8 mouse cellular contexts compared by ENCODE assay signal in the genomic region with DNA sequence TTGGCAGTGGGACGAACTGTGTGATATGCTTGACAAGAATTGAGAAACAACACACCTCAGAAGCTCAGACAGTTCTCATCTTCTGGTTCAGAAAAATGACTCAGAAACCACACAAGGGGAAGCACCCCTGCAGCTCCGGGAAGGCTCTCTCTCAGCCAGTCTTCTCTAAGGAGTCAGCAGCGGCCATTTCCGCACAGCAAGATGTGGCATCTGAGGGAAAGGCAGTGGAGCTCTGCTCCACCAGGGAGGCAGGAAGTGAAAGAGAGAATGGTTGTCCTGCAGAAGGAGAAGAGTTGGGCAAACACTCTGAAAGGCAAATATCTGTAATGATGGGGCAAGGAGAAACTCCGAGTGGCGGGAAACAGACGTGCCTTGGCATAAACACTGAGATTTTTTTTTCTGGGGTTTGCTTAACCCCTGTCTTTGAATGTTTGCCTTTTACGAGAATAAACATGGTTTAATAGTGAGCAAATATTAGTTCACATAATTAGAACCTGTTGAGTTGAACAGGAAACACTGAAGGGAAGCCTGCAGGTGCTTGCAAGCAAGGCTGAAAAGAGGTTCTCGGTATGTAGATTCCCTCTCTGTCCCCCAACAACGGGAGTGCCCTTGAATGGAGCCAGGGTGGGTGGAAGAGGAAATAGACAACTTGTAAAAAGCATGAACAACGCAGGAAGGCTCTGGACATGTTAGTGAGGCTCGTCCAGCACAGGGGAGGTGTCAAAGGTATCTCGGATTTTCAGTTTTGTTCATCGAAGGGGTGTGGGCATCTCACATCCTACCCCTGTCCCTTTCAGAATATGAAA.
DNase-seq lines count a peak whose midpoint lies in the region; ATAC-seq lines count a peak whose summit lies in the region.

No protein-coding gene starts in this region.

- no peaks in the 10 kb centered on the region for H3K9me3 ChIP-seq in midbrain, embryonic 14.5 days (ENCODE audit: control insufficient read depth, low read length)
- no peaks in the 10 kb centered on the region for H3K9me3 ChIP-seq in midbrain, embryonic 11.5 days (ENCODE audit: control insufficient read depth, low read length)

- H3K4me1 ChIP-seq in midbrain, embryonic 14.5 days (ENCODE audit: control insufficient read depth, insufficient read depth, low read length): peaks cover 16% of the 10 kb centered on the region
- peaks cover 14% of the 10 kb centered on the region for H3K4me1 ChIP-seq in midbrain, embryonic 11.5 days (ENCODE audit: control insufficient read depth, insufficient read depth, low read length)

- DNase-seq in midbrain, embryonic 14.5 days: no peak
- no peak for DNase-seq in midbrain, embryonic 11.5 days (ENCODE audit: low spot score, missing footprints)
- DNase-seq in adipocyte (ENCODE audit: low spot score) (peak; percentile 42), liver (peak; percentile 43)
- peak; percentile 48 to 62 for DNase-seq in heart, postnatal 36 days
- DNase-seq in natural killer cell, adult 2 months (ENCODE audit: low spot score in 2 of 2): peak; percentile 81 to 84
- DNase-seq in cerebellum, postnatal 10 days: no peak
- DNase-seq in adrenal gland, adult 8-10 months: no peak

- intact Hi-C loops in heart, postnatal 36 days (cut with DNase I): loop anchor here (2.0 to 5.0 kb wide), 2 partner anchors 49 to 124 kb away; no protein-coding TSS in a partner anchor

- H3K27ac ChIP-seq in midbrain, embryonic 14.5 days (replicated peaks; ENCODE audit: low read depth, low read length): 0 out of 2 replicates have a peak overlapping the region, but pooled peaks have one; percentile 9
- no peak overlapping the region for H3K27ac ChIP-seq in midbrain, embryonic 11.5 days (ENCODE audit: low read depth, low read length)

- no peaks in the 10 kb centered on the region for H3K27me3 ChIP-seq in midbrain, embryonic 14.5 days (ENCODE audit: control insufficient read depth, insufficient read depth, low read length)
- H3K27me3 ChIP-seq in midbrain, embryonic 11.5 days (ENCODE audit: control insufficient read depth, insufficient read depth, low read length): no peaks in the 10 kb centered on the region

- no peak overlapping the region for H3K4me3 ChIP-seq in midbrain, embryonic 14.5 days (replicated peaks; ENCODE audit: low read depth, low read length)
- no peak overlapping the region for H3K4me3 ChIP-seq in midbrain, embryonic 11.5 days (ENCODE audit: low read depth, low read length)

- ATAC-seq in midbrain, embryonic 14.5 days (ENCODE audit: low FRiP score, low TSS enrichment): no peak
- no peak for ATAC-seq in midbrain, embryonic 11.5 days (ENCODE audit: low FRiP score)

- no peak overlapping the region for H3K9ac ChIP-seq in midbrain, embryonic 14.5 days (replicated peaks; ENCODE audit: low read length)
- H3K9ac ChIP-seq in midbrain, embryonic 11.5 days (ENCODE audit: low read length): no peak overlapping the region

- H3K4me2 ChIP-seq in midbrain, embryonic 14.5 days (ENCODE audit: low read length): no peak overlapping the region
- H3K4me2 ChIP-seq in midbrain, embryonic 11.5 days: no peak overlapping the region

- no peaks in the 10 kb centered on the region for H3K36me3 ChIP-seq in midbrain, embryonic 14.5 days (ENCODE audit: control insufficient read depth, insufficient read depth, low read length)
- H3K36me3 ChIP-seq in midbrain, embryonic 11.5 days (ENCODE audit: control insufficient read depth, insufficient read depth, low read length): no peaks in the 10 kb centered on the region

- WGBS in midbrain, embryonic 14.5 days: 76% methylated on average over 14 of the region's 14 CpGs
- WGBS in midbrain, embryonic 11.5 days: 67% methylated on average over 14 of the region's 14 CpGs

Comparison
In these comparisons a context has a peak if more than half of its experiments do, and no peak if none do; other contexts are left out.
1. DNase-seq: peak in adipocyte (single experiment), heart, postnatal 36 days (2 of 2), liver (single experiment) and natural killer cell, adult 2 months (2 of 2); none in midbrain, embryonic 14.5 days (single experiment), midbrain, embryonic 11.5 days (single experiment), cerebellum, postnatal 10 days (0 of 2) and adrenal gland, adult 8-10 months (single experiment).